Mouse (Mus musculus) forebrain, embryonic 13.5 days (tissue): ENCODE data around the gene Galns. TPM values are rescaled to one million over a fixed set of nuclear protein-coding genes. Genes with fewer than 3 reads are reported as not detected.

Experiments
- ATAC-seq: fragments of 200-750 bp; cut with Nextera tagmentation; 2 replicates; pipeline ENCODE4 v1.8.0; 2017
- H3K27ac ChIP-seq: fragments of 300-500 bp; sonication (generic); 2 replicates; pipeline ENCODE4 v1.5.1; 2015; ENCODE audit warnings: inconsistent platforms, mild to moderate bottlenecking, moderate library complexity
- H3K27me3 ChIP-seq: fragments of 300-500 bp; sonication (generic); 2 replicates; pipeline ENCODE4 v1.6.1; 2015; ENCODE audit warnings: mild to moderate bottlenecking, inconsistent platforms
- H3K36me3 ChIP-seq: fragments of 300-500 bp; sonication (generic); 2 replicates; pipeline ENCODE4 v1.6.1; 2015; ENCODE audit warnings: mild to moderate bottlenecking, inconsistent platforms; ENCODE audit not compliant: poor library complexity, severe bottlenecking
- H3K4me1 ChIP-seq: fragments of 300-500 bp; sonication (generic); 2 replicates; pipeline ENCODE4 v1.6.1; 2015; ENCODE audit warnings: inconsistent platforms
- H3K4me2 ChIP-seq: fragments of 300-500 bp; sonication (generic); 2 replicates; pipeline ENCODE4 v1.6.1; 2015; ENCODE audit warnings: inconsistent platforms, mild to moderate bottlenecking, moderate library complexity
- H3K4me3 ChIP-seq: fragments of 300-500 bp; sonication (generic); 2 replicates; pipeline ENCODE4 v1.5.1; 2015; ENCODE audit warnings: mild to moderate bottlenecking, inconsistent platforms
- H3K9ac ChIP-seq: fragments of 300-500 bp; sonication (generic); 2 replicates; pipeline ENCODE4 v1.6.1; 2015; ENCODE audit warnings: mild to moderate bottlenecking, inconsistent platforms
- H3K9me3 ChIP-seq: fragments of 300-500 bp; sonication (generic); replicated peaks from 2 replicates; pipeline ENCODE4 v1.6.1; 2016; ENCODE audit warnings: inconsistent platforms
- WGBS: fragments of 180-500 bp; shearing (Covaris S2); methylation state at CpG from one replicate; pipeline ENCODE4 v1.1.7; 2015; 5-methylcytosine and 5-hydroxymethylcytosine counted together
- polyA plus RNA-seq: library from polyadenylated mRNA; unstranded; fragments of >200 nt; fragmentation: Nextera tagmentation; extraction: Ambion mirVana; gene quantifications from 2 replicates; pipeline ENCODE4 v1.2.1, GENCODE M21; 2015

Galns gene
- polyA plus RNA-seq, 1 experiment from 2014 or later: 3.0 TPM

DNA sequence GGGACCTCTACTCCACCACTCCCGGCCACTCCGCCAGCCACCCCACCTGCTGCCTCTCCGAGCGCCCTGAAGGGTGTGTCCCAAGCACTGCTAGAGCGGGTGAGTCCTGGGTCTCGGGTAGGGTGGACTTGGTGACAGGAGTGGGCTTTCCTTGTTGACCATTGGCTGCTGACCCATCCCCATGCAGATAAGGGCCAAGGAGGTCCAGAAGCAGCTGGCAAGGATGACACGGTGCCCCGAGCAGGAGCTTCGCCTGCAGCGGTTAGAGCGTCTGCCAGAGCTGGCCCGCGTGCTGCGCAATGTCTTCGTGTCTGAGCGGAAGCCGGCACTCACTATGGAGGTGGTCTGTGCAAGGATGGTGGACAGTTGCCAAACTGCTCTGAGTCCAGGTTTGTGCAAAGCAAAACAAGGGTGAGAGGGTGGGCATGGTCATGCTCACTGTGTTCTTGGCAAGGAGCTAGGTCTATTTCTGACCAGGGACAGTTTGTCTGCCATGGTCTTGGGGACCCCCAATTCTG lies 39.5 kb downstream of the Galns start:
- Histone ChIP-seq H3K27ac (no peak overlapping the region), H3K4me3 (no peak overlapping the region), H3K9me3 (no peaks in the 10 kb centered on the region), H3K4me2 (no peak overlapping the region), H3K9ac (no peak overlapping the region), H3K4me1 (peaks cover 54% of the 10 kb centered on the region), H3K36me3 (peaks cover 45% of the 10 kb centered on the region), H3K27me3 (no peaks in the 10 kb centered on the region)
- WGBS: 94% methylated on average over 17 of the region's 17 CpGs
- no peak for ATAC-seq

DNA sequence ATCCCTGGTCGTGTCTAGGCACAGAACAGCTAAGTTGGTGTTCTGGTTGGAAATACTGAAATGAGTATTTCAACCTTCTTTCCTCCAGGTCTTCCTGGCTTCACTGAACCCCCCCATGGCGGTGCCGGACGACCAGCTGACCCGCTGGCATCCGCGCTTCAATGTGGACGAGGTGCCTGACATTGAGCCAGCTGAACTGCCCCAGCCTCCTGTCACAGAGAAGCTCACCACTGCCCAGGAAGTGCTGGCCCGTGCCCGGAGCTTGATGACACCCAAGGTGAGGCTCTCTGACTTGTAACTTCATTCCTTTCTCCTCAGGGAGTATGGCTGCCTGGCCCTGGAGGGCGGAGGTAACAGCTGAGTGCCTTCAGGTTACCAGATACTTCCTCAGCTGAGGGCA lies 40.1 kb downstream of the Galns start:
- Histone ChIP-seq H3K4me2 (no peak overlapping the region), H3K27me3 (no peaks in the 10 kb centered on the region), H3K4me1 (peaks cover 56% of the 10 kb centered on the region), H3K9me3 (no peaks in the 10 kb centered on the region), H3K9ac (no peak overlapping the region), H3K4me3 (no peak overlapping the region), H3K27ac (no peak overlapping the region), H3K36me3 (peaks cover 45% of the 10 kb centered on the region)
- ATAC-seq: no peak
- 95% methylated on average over 11 of the region's 11 CpGs for WGBS

DNA sequence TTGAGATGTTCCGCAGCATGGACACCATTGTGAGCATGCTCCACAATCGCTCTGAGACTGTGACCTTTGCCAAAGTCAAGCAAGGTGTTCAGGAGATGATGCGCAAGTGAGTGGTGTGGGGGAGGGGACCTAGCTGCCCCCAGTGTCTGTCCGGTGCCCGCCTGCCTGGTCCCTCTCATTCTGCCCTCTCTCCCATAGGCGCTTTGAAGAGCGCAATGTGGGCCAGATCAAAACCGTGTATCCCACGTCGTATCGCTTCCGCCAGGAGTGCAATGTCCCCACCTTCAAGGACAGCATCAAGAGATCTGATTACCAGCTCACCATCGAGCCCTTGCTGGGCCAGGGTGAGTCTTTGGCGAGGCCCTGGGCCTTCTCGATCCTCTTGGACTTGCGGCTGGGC lies 41.3 kb downstream of the Galns start:
- Histone ChIP-seq H3K4me3 (peak overlapping the region; percentile 81; the same call in 1 of the 2 replicates), H3K9ac (no peak overlapping the region), H3K4me1 (peaks cover 45% of the 10 kb centered on the region), H3K9me3 (no peaks in the 10 kb centered on the region), H3K36me3 (peaks cover 45% of the 10 kb centered on the region), H3K4me2 (peak overlapping the region; percentile 90), H3K27ac (no peak overlapping the region), H3K27me3 (no peaks in the 10 kb centered on the region)
- WGBS: 97% methylated on average over 16 of the region's 16 CpGs
- no peak for ATAC-seq

DNA sequence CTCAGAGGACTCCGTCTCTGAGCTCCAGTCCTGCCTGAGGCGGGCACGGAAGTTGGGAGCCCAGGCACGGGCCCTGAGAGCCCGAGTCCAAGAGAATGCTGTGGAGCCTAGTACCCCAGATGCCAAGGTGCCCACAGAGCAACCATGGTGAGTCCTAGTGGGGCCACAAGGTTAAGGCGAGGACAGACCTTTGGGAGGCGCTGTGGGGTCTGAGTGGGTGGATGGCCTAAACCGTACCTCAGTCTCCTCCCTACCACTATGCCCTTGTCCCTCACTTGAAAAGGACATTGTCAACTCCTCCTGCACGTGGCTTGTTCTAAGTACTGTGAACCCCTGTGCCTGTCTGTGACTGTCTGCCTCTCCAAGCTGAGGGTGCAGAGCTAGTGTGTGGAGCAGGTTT lies 41.9 kb downstream of the Galns start:
- WGBS: 60% methylated on average over 9 of the region's 9 CpGs

DNA sequence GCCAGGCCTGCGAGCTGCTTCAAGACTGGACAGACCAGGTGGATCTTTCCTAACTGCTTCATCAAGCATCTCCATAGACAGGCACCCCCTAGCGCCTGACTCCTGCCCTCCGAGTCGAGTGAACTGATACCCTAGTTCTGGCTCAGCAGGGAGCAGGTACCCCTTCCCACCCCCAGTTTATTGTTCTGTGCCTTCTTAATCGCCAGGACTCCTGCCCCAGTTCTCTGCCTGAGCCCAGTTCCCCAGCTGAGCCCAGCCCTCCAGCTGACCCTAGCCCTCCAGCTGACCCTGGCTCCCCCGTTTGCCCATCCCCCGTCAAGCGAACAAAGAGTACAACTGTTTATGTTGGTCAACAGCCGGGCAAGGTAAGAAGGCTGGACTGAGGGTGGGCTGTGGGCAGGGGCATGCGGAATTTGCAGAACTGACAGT lies 42.4 kb downstream of the Galns start:
- 11% methylated on average over 10 of the region's 10 CpGs for WGBS
- peak overlapping the region; percentile 90 for H3K4me2 ChIP-seq
- H3K4me1 ChIP-seq: peaks cover 39% of the 10 kb centered on the region
- H3K27ac ChIP-seq: no peak overlapping the region
- peaks cover 45% of the 10 kb centered on the region for H3K36me3 ChIP-seq
- H3K4me3 ChIP-seq: peak overlapping the region; percentile 81
- ATAC-seq: no peak
- H3K27me3 ChIP-seq: no peaks in the 10 kb centered on the region
- no peaks in the 10 kb centered on the region for H3K9me3 ChIP-seq
- peak overlapping the region; percentile 89 for H3K9ac ChIP-seq

More for the DNA sequence above, 41.9 kb downstream of the Galns start:
- H3K9ac ChIP-seq: peak overlapping the region; percentile 89
- H3K4me2 ChIP-seq: peak overlapping the region; percentile 90
- H3K27ac ChIP-seq: no peak overlapping the region
- peak overlapping the region; percentile 81 for H3K4me3 ChIP-seq
- no peaks in the 10 kb centered on the region for H3K27me3 ChIP-seq
- no peak for ATAC-seq
- H3K9me3 ChIP-seq: no peaks in the 10 kb centered on the region
- peaks cover 45% of the 10 kb centered on the region for H3K36me3 ChIP-seq
- H3K4me1 ChIP-seq: peaks cover 39% of the 10 kb centered on the region

DNA sequence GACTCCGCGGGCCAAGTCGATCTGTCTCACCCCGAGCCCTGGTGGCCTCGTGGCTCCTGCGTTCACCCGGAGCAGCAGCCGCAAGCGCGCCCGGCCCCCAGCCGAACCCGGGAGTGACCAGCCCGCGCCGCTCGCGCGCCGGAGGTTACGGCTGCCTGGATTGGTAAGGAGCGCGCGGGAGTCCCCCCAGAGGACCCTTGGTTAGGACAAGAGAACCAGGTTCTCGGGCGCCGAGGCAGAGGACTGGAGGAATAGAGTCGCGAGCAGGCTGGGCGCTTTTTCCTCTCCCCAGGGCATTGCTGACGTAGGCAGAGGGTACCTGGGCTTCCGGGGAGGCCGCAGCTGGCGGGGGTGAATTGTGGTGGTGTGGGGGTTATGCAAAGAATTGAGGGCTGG lies 43.2 kb downstream of the Galns start:
- Histone ChIP-seq H3K27ac (peak overlapping the region; percentile 78), H3K9ac (peak overlapping the region; percentile 89), H3K27me3 (no peaks in the 10 kb centered on the region), H3K9me3 (no peaks in the 10 kb centered on the region), H3K36me3 (peaks cover 40% of the 10 kb centered on the region), H3K4me2 (peak overlapping the region; percentile 90), H3K4me3 (peak overlapping the region; percentile 81), H3K4me1 (peaks cover 32% of the 10 kb centered on the region)
- ATAC-seq: no peak
- under 1% methylated on average over 34 of the region's 34 CpGs for WGBS

DNA sequence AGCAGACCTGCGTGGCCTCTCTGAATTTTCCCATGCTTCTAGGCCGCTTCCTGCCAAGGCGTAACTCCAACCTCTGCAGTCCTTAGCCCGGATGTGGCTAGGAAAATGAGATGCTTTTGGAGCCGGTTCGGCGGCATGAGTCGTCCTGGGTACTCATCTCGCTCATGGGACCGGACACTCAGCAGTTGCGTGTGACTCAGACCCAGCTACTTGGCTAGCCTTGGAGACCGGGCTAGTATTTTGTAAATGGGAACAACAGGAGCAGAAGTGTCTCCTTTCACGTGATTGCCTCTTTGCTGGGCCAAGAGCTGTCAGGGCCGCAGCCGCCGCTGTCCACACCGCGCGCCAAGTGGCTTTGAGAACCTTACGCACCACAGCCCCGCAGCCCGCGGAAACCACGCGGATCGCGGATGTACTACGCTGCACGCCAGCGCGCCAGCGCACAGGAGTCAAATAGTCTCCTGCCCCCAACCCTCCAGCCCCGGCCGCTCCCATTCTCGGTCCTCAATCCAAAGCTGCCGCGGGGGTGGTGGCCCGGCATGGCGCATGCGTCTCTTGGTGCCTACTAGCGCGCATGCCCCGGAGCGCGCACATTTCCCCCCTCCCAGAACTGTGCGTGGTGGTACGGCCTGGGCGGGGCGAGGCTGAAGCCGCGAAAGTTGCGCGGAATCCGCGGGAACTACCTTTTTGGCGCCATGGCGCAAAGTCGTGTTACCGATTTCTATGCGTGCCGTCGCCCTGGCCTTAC lies 43.7 kb downstream of the Galns start, which contains the start of gene Cdt1:
Cdt1 (plus strand) TSS at position 655 of the 748 bp plus-strand sequence.
- WGBS: under 1% methylated on average over 62 of the region's 62 CpGs
- H3K9me3 ChIP-seq: no peaks in the 10 kb centered on the region
- H3K4me1 ChIP-seq: peaks cover 31% of the 10 kb centered on the region
- H3K27ac ChIP-seq: peak within 1 kb of the TSS; percentile 85
- H3K4me2 ChIP-seq: peak within 1 kb of the TSS; percentile 90
- no peaks in the 10 kb centered on the region for H3K27me3 ChIP-seq
- H3K9ac ChIP-seq: peak within 1 kb of the TSS; percentile 89
- peaks cover 35% of the 10 kb centered on the region for H3K36me3 ChIP-seq
- peak within 1 kb of the TSS; percentile 81 for H3K4me3 ChIP-seq
- ATAC-seq: peak; percentile 96

DNA sequence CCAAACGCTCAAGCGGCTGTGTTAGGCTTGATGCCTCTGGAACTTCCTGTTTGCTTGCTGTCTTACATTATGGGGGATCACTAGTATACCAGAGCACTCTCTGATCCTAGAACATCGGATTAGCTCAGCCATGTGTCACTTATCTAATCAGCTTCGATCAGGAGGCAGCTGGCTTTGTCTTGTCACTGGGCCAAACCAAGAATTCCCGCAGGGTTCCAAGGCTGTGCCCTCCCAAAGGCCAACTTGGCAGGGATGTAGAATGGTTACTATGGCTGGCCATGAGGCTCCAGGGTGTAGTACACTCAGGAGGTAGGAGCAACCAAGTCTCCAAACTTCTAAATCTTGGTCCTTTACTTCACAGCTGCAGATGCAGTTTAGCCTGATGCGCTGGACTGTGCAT lies 44.5 kb downstream of the Galns start:
- no peak for ATAC-seq

DNA sequence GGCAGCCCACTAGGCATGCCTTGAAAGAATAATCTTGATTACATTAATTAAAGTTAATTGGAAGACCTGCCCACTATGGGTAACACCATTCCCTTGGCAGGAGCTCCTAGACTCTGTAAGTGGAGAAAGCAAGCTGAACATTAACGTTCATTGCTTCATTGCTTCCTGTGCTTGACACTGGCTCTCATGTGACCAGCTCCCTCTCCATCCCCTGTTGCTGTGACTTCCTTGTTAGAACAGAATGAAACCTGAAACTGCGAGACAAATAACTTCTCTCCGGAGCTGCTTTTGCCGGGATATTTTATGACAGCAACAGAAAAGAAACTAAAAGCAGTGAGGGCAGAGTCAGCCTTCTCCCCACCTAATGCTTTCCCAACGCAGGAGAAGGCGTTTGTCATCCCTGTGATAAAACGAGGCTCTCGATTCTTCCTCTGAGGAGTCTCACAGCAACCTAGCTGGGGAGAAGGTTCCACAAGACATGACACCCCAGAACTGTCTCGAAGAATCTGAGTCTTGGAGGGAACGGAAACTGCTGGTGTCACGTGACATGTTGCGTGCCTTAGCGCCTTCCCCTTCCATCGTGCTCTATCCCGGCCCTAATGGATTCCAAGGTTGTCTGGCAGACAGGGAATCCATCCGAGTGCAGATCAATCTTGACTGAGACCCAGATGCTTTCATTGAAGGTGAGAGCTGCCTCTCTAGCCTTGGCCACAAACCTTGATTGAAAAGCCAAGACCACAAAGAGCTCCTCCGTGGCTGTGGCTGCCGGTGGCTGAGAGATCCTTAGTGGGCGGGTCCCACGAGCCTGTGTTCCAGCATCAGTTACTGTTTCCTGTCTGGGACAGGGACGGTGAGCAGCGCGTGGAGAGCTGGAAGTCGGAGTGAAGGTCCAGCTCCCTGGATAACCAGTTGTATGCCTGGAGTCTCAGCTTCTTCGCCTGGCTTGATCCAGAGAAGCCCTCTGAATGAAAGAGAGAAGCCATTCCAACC lies 46.6 kb downstream of the Galns start:
- Histone ChIP-seq H3K4me2 (no peak overlapping the region), H3K4me1 (peaks cover 26% of the 10 kb centered on the region), H3K4me3 (no peak overlapping the region), H3K27me3 (no peaks in the 10 kb centered on the region), H3K36me3 (peaks cover 6% of the 10 kb centered on the region), H3K27ac (no peak overlapping the region), H3K9me3 (no peaks in the 10 kb centered on the region), H3K9ac (no peak overlapping the region)
- WGBS: 91% methylated on average over 25 of the region's 25 CpGs
- no peak for ATAC-seq

More for the DNA sequence above, 44.5 kb downstream of the Galns start:
- 25% methylated on average over 6 of the region's 6 CpGs for WGBS
- H3K4me3 ChIP-seq: peak overlapping the region; percentile 81
- H3K9me3 ChIP-seq: no peaks in the 10 kb centered on the region
- H3K9ac ChIP-seq: peak overlapping the region; percentile 89
- peak overlapping the region; percentile 90 for H3K4me2 ChIP-seq
- no peaks in the 10 kb centered on the region for H3K27me3 ChIP-seq
- peaks cover 27% of the 10 kb centered on the region for H3K36me3 ChIP-seq
- peaks cover 31% of the 10 kb centered on the region for H3K4me1 ChIP-seq
- peak overlapping the region; percentile 85; the same call in 1 of the 2 replicates for H3K27ac ChIP-seq

DNA sequence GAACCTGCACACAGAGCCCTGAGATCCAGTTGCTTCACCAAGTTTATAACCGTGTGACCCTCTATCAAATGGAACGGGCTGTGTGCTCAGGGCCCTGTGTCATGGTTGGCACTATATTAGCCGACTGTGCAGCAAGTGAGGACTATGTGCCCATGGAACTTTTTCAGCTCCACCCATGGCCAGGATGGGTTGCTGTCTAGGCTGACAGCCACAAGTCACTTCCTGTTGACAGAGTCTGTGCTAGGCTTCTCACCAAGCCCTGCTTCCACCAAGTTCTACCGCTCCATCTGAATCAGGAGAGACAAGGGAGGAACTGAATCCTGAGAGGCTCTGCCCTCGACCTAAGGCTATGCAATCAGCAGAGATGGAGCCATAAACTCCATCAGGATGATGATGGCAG lies 50.1 kb downstream of the Galns start:
- no peaks in the 10 kb centered on the region for H3K4me1 ChIP-seq
- no peak overlapping the region for H3K4me3 ChIP-seq
- H3K4me2 ChIP-seq: no peak overlapping the region
- ATAC-seq: no peak
- H3K9ac ChIP-seq: no peak overlapping the region
- WGBS: 83% methylated on average over 5 of the region's 5 CpGs
- H3K27me3 ChIP-seq: no peaks in the 10 kb centered on the region
- no peaks in the 10 kb centered on the region for H3K9me3 ChIP-seq
- H3K27ac ChIP-seq: no peak overlapping the region
- H3K36me3 ChIP-seq: no peaks in the 10 kb centered on the region

DNA sequence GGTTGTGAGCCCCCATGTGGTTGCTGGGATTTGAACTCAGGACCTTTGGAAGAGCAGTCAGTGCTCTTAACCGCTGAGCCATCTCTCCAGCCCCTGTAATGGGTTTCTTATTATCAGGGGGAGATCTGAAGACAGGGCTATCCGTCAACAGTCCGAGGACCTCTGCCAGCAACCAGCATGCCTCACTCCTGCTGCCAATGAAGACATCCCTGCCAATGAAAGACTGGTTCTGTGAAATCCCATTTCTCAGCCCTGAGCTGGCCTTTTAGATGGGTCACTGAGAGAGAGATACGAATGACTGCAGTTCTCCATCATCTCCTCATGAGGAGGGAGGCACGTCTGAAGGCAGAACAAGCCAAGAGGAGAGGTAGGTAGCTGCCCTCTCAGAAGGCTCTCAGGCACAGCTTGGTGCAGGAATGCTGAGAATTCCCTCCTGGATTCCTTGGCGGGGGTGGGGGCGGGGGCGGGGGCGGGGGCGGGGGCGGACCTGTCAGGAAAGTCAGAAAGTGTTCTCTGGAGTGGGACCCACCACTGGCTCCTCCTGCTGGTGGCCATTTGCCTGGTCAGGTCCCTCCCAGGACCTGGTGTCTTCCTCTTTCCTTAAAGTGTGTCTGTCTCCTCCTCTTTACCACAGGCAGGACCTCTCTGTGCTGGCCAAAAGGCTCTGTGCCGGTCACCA lies 52.5 kb downstream of the Galns start:
- ATAC-seq: no peak
- H3K27me3 ChIP-seq: no peaks in the 10 kb centered on the region
- H3K9ac ChIP-seq: no peak overlapping the region
- 17% methylated on average over 12 of the region's 12 CpGs for WGBS
- H3K9me3 ChIP-seq: no peaks in the 10 kb centered on the region
- H3K4me2 ChIP-seq: no peak overlapping the region
- no peaks in the 10 kb centered on the region for H3K36me3 ChIP-seq
- no peaks in the 10 kb centered on the region for H3K4me1 ChIP-seq
- no peak overlapping the region for H3K4me3 ChIP-seq
- no peak overlapping the region for H3K27ac ChIP-seq
